Mouse (Mus musculus) stomach, embryonic 16.5 days (tissue): Measurements from ENCODE around the gene Ylpm1. TPM values are rescaled to one million over a fixed set of nuclear protein-coding genes. Genes with fewer than 3 reads are reported as not detected.

ENCODE experiments used
- polyA plus RNA-seq: library from polyadenylated mRNA; unstranded; fragments of >200 nt; fragmentation: Nextera tagmentation; extraction: Ambion mirVana; gene quantifications from 2 replicates; pipeline ENCODE4 v1.2.1, GENCODE M21; 2015

Ylpm1 gene
- polyA plus RNA-seq, 1 experiment from 2014 or later: 22.3 TPM

Other genes with a start within 250 kb of the Ylpm1 start
- gene Npc2, start 223.2 kb upstream of the Ylpm1 start, polyA plus RNA-seq: 65.5 and 69.3 TPM in 2 replicates
- gene Isca2, start 223.1 kb upstream of the Ylpm1 start, polyA plus RNA-seq: 119 and 123 TPM in 2 replicates
- 1.2 and 1.6 TPM in 2 replicates for gene Ltbp2, start 119.8 kb upstream of the Ylpm1 start, polyA plus RNA-seq
- gene Fcf1, start 25.4 kb upstream of the Ylpm1 start, polyA plus RNA-seq: 114 and 119 TPM in 2 replicates
- gene Arel1, start 25.4 kb upstream of the Ylpm1 start, polyA plus RNA-seq: 11.8 and 12.4 TPM in 2 replicates
- gene Prox2, start 114.4 kb downstream of the Ylpm1 start, polyA plus RNA-seq: 2.9 and 3.0 TPM in 2 replicates
- 113 TPM in 2 replicates for gene Dlst, start 114.5 kb downstream of the Ylpm1 start, polyA plus RNA-seq
- gene Rps6kl1, start 154.9 kb downstream of the Ylpm1 start, polyA plus RNA-seq: 1.3 and 1.8 TPM in 2 replicates
- 14.9 and 16.3 TPM in 2 replicates for gene Pgf, start 181.5 kb downstream of the Ylpm1 start, polyA plus RNA-seq
- 72.9 and 82.5 TPM in 2 replicates for gene Eif2b2, start 223.2 kb downstream of the Ylpm1 start, polyA plus RNA-seq